ENCODE assay signal across 8 mouse cellular contexts in the genomic region with DNA sequence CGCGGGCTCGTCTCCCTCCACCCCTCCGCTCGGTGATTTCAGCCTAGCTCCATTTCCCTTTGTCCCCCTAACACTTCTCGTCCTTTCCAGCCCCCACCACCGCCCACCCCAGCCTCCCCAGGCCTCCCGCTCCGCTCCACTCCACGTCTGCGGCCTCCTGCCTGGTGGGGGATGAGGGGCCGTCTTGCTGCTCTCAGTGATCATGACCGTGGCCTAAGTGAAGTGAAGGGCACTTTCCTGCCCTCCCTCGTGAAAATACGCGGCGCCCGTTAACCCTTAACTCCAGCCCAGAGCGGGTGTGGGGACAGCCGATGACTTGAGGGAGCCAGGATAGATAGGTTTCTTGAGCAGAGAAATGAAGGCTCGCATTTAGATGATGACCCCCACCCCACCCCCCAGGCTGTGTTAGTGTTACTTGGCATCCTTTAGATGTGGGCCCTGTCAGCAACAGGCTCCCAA. TPM values are rescaled to one million over a fixed set of nuclear protein-coding genes. Genes with fewer than 3 reads are reported as not detected.
DNase-seq lines count a peak whose midpoint lies in the region; ATAC-seq and TF ChIP-seq lines count a peak whose summit lies in the region.

No protein-coding gene starts in this region.

- peak overlapping the region; percentile 95 for H3K27ac ChIP-seq in stomach, postnatal 0 days (replicated peaks)

- peak overlapping the region; percentile 81 for H3K4me3 ChIP-seq in stomach, postnatal 0 days (ENCODE audit: low read depth, low read length)

- H3K9me3 ChIP-seq in stomach, postnatal 0 days (ENCODE audit: control insufficient read depth, low read length), result no peaks in the 10 kb centered on the region

- peaks cover 7% of the 10 kb centered on the region; the same call in 1 of the 2 replicates for H3K4me1 ChIP-seq in stomach, postnatal 0 days (replicated peaks; ENCODE audit: control insufficient read depth, insufficient read depth)

- H3K36me3 ChIP-seq in stomach, postnatal 0 days (ENCODE audit: control insufficient read depth, insufficient read depth, low read length), result peaks cover 10% of the 10 kb centered on the region; the same call in 1 of the 2 replicates

- H3K27me3 ChIP-seq in stomach, postnatal 0 days (ENCODE audit: control insufficient read depth, insufficient read depth, low read length), result no peaks in the 10 kb centered on the region

- WGBS in stomach, postnatal 0 days, result 1% methylated on average over 21 of the region's 21 CpGs

- no peak for TF ChIP-seq EP300 in stomach, postnatal 0 days (optimal IDR thresholded peaks at IDR 0.05)

- DNase-seq in right cerebral cortex, postnatal 10 days (ENCODE audit: low spot score in 2 of 2), result peak; percentile 39 to 48
- no peak for DNase-seq in right cerebral cortex, postnatal 36 days (ENCODE audit: low spot score in 2 of 2)
- DNase-seq in cerebellum, adult 9-11 months, result peak; percentile 67
- DNase-seq in heart, adult 9 months (ENCODE audit: low spot score in 2 of 2), result peak; percentile 34 to 35
- peak; percentile 54 for DNase-seq in kidney, adult 9 months
- DNase-seq in lung, postnatal 14 days, result peak; percentile 37
- DNase-seq in stomach, postnatal 0 days (ENCODE audit: low spot score), result no peak
- DNase-seq in right cerebral cortex, adult 2 months (ENCODE audit: low spot score in 2 of 2), result no peak

- H3K9ac ChIP-seq in stomach, postnatal 0 days (ENCODE audit: low read length), result peak overlapping the region; percentile 92

- H3K4me2 ChIP-seq in stomach, postnatal 0 days (replicated peaks; ENCODE audit: low read depth), result peak overlapping the region; percentile 94

- TF ChIP-seq CTCF in stomach, postnatal 0 days (IDR thresholded peaks at IDR 0.05; ENCODE audit: low read depth), result no peak

- peak; percentile 38 for ATAC-seq in stomach, postnatal 0 days (ENCODE audit: low FRiP score, low TSS enrichment)

RNA-seq across cellular contexts. Expression of gene Prkar1a, which starts 2.4 kb away (rescaled TPM):
- 176 and 177 TPM in 2 replicates for polyA plus RNA-seq in stomach, postnatal 0 days (2015; fragmentation: Nextera tagmentation; extraction: Ambion mirVana)

RNA-seq across cellular contexts. Expression of gene Wipi1, which starts 39.8 kb away (rescaled TPM):
- 35.3 and 40.5 TPM in 2 replicates for polyA plus RNA-seq in stomach, postnatal 0 days (2015; fragmentation: Nextera tagmentation; extraction: Ambion mirVana)

Comparison
In these comparisons a context has a peak if more than half of its experiments do, and no peak if none do; other contexts are left out.
1. DNase-seq: peak in right cerebral cortex, postnatal 10 days (2 of 2), cerebellum, adult 9-11 months (single experiment), heart, adult 9 months (2 of 2), kidney, adult 9 months (single experiment) and lung, postnatal 14 days (single experiment); none in right cerebral cortex, postnatal 36 days (0 of 2), stomach, postnatal 0 days (single experiment) and right cerebral cortex, adult 2 months (0 of 2).